Mouse (Mus musculus): Measurements from ENCODE around the gene Afdn.

GRCm38 (mm10) chr17:13759853-13760627 is at the start of gene Afdn:
- no peak for TF ChIP-seq CTCF (IDR thresholded peaks at IDR 0.05; ENCODE audit: low read depth)
- no peak for TF ChIP-seq EP300 (optimal IDR thresholded peaks at IDR 0.05)
